Mouse (Mus musculus): Measurements from ENCODE around the gene Hsd11b1.
"Not testable (repeated sequence)": the region's sequence is repeated elsewhere in the genome, so short reads cannot be mapped to it uniquely, and the experiment has no call there.

The Hsd11b1 gene

DNA sequence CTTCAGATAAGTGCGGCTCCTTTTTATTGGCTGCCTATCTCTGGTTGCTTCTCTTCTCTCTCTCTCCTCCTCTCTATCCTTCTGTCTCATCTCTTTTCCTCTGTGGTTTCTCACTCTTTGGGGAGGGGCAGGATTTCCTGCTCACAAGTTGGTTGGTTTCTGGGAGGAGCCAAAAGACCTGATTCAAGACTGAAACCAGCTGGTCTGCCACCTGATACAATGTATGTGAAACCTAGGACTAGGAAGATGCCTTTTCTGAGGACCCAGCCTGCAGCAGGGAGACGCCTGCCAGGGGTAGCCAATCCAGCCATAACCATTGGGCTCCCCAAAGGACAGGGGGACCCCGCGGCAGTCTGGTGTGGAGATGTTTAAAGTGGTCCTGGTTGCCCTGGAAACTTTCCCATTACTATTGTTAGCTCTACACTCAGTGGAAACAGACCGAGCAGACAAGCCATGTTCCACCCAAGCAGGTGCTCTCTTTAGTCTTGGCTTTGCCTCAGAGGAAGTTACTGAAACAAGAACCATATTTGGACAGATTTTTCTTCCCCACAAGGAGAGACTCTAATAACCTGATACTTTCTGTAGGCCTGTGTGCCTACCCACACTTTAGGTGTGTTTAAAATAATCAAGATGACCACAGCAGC lies at the start of gene Hsd11b1:
Hsd11b1 (minus strand) TSS at position 121 of the 644 bp plus-strand sequence.
- no peak for DNase-seq (ENCODE audit: low spot score)

DNA sequence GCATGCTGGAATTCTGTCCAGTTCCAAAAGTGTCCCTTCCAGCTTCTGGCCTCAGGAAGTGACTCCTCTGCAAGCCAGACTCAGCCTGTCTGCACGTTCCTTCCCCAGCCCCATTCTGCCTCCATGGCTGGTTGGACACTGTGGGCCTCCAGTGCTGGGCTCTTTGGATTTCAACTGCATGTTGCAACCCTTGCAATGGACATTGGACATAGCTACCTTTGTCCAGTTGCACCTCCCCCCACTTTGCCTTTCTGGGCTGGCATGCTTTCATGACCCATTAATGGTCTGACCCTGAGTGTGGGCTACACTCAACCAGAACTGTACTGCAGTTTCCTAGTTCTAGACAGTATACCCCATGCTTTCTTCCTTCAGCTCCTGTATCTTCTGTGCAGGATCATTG lies 47.7 kb upstream of the Hsd11b1 start:
- DNase-seq (ENCODE audit: low spot score), result no peak

DNA sequence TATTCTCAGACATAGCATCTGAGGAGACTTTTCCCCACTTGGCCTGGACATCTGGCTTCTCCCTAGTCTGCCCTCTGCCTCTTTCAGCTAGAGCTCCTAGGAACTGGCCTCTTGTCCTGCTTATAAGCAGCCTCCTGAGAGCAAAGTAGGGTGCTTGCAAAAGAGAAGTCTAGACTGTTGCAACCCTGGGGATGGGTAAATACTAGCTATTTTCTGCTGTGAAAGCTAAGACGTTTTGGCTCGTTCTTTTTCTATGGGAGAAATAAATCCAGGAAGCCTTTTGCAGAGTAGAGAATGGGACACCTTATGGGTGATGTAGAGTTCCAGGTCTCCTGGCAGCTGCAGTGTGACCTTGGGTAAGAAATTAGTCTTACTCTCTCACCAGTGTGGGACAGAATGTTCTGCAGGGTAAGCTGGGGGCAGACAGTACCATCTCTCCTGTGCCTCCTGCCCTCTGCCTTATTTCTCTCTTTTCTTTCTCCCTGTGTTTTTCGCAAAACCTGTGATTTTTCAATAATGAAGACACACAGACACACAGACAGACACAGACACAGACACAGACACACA lies 46.7 kb upstream of the Hsd11b1 start:
- no peak for DNase-seq (ENCODE audit: low spot score)

DNA sequence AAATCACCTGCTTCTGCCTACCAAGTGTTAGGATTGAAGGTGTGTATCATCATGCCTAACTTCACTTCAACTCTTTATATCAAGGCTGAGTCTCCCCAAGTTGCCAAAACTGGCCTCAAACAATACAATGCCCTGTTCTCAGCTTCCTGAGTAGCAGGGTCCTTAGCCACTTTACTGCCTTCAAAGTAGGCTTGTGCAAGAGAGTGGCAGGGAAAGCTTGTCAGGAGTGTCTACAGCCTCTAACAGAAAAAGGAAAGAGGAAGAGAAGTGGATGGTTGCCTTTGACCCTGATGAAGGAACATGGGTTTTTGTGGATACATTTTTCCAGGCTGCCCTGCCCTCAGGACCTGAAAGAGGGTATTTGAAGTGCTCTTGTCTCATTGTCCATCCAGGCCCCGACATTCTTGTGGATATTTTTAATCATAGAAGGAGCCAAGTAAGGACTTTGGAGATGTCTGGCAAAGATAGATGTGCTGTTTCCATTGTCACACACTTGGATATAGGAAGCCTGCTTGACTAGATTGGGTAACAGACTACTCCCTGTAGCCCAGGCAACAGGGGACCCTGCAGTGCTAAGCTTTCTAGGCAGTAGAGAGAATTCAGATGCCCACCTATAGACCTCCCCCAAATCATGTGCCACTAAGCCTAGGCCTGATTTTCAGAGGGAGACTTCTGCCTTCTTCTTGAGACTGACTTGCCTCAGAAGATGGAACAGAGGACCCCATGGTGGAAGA lies 46.1 kb upstream of the Hsd11b1 start:
- no peak for DNase-seq (ENCODE audit: low spot score)

DNA sequence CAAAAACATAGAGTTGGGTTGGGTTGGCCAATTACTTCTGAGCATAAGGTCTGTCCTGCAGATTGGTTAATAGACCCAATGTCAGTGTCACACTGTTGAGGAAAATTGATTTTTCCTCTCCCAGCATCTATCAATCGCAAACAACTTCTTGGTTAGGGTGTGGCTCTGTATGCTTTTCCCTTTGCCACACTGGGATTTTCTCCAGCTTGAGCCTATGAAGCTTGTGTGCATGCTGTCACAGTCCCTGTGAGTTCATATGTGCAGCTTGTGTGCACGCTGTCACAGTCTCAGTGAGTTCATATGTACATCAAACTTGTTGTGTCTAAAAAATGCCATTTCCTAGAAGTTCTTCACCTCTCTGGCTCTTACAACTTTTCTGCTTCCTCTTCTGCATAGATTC lies 43.0 kb upstream of the Hsd11b1 start:
- DNase-seq (ENCODE audit: low spot score), result no peak

DNA sequence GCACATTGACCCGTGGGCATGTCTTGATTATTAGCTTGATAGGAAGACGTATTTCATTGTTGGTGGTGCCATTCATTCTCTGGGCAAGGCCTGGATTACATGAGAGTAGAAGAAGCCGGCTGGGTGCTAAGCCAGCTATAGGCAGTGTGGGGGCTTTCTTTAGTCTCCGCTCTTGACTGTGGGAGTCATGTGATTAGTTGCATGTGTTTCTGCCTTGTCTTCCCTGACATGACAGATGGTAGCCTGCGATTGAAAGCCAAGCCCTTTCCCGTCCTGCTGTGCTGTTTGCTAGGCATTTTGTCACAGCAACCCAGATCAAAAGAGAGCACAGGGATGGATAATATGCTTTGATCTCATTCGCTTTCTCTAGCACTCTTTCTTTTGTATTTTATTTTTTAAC lies 41.5 kb upstream of the Hsd11b1 start:
- DNase-seq (ENCODE audit: low spot score), result no peak

DNA sequence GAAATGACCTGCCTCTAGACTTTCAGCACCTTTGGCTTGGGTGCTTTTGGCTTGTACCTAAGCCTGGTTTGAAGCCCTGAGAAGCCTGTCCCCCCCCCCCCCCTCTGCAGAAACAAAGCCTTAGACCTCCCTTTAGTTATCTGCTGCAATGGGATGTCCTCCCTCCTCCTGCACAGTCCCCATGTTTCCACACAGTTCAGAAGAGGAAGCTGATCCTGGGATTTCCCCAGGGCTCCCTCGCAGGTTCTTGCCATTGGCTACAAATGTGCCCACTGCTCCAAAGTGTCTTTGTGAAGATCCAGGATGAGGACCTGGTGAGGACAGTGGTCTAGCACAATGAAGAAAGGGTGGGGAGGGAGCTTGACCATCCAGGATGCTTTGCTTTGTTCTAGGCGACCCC lies 39.2 kb upstream of the Hsd11b1 start:
- no peak for DNase-seq (ENCODE audit: low spot score)

DNA sequence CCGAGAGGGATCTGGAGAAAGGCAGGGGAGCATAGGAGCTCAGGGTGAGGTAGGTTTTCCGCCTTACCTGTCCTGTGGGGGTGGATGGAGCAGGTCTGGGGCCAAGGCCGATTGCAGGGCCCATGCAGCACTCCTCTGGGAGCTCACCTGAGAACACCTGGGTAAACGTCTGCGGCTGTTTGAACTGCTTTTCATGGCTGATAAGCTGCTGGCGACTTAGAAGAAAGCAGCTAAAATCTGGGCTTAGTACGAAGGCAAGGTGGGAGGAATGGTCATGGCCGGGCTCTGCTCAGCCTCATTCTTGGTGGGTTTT lies 38.2 kb upstream of the Hsd11b1 start:
- DNase-seq (ENCODE audit: low spot score), result no peak

DNA sequence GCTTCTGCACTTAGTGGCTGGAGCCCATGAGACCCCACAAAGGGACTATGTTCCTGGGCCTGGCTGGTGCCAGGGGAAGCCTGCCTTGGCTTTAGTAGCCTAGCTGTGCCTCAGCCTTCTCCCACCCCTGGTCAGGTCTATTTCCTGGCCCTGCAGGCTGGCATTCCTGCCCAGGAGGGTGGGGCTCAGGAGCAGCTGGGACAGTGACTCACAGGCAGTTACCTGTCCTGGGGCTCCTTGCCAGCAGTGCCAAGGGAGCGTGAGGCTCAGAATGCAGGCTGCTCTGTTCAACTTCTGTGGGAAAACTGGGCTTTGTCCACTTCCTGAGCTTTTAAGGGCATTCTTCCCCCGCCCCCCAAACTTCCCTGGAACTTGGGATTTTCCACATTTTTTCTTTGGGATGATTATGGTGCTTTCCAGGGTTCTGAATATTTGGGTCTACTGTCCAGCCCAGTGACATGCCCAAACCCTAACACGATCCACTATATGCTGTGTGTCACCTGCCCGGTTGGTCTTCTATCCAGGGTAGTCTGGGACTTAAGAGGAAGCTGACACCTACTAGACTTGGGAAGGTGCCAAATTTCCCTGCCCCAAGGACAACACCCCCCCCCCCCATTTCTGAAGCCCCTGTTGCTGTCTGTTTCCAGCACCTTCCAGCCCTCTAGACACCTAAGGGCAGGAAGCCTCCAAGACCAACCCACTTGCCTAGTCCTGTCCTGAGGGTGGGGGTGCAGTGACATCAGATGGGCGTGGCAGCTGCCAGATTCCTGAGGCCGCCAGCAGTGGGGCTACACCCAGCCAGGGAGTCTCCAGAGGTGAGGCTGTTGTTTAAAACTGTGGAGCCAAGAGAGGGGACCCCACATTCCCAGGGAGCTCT lies 37.6 kb upstream of the Hsd11b1 start:
- DNase-seq (ENCODE audit: low spot score), result no peak

DNA sequence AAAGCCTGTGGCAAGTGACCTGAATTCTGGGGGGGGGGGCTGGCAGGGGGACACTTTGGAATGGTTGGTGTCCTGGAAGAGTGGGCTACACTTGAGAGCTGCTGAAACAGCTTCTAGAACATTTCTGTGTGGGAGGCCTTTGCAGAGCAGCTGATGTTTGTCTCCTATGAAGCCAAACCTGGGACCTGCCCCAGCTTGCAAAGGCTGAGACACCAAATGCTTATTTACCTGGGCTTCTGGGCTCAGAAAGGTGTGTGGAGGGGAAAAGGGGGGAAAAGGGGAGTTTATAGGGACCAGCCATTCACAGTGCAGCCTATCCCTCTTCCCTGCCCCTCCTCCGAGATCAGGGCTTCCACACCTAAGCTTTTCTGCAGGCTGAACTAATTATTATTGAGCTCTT lies 36.1 kb upstream of the Hsd11b1 start:
- DNase-seq (ENCODE audit: low spot score), result no peak

DNA sequence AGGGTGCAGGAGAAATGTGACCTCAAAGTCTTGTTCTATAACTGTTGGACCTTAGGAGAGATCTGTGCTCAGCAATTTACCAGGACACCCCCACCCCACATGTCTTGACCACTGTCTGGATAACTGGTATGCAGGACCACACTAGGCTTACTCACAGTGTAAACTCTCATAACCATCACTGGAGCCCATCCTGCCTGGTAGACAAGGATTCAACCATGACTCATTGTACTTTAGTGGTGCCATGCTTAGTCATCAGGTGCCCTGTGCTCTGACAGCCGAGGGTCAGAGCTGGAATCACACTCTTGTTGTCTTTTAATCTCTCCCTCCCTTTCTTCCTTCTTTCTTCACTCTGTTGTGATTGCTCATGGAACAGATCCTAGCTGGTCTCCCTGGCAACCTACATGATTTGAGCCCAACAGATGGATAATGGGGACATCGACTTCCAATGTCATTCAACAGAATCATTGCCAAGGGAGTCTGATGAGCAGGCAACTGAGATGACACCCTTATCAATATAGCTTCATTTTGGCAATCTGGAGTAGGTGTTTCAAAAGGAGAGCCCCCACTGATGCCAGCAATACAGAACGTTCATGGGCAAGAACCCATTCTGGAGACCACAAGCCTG lies 34.4 kb upstream of the Hsd11b1 start:
- DNase-seq (ENCODE audit: low spot score), result no peak

DNA sequence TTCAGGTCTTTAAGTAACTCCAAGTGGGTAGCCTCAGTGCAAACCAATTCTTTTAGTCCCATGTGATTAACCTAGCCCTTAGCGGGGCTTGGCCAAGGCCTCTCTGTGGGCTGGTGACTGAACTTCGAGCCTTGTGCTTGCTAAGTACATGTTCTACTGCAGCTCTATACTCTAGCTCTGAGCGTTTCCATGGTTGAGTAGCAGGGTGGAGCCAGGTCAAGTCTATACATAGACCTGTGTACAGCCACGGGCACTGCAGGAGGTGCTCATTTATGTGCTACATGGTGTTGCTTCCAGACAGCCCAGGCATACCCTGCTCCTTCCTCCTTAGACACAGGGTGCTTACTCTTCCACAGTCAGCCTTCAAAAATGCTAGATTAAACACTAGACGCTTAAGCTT lies 32.0 kb upstream of the Hsd11b1 start:
- DNase-seq (ENCODE audit: low spot score), result no peak

DNA sequence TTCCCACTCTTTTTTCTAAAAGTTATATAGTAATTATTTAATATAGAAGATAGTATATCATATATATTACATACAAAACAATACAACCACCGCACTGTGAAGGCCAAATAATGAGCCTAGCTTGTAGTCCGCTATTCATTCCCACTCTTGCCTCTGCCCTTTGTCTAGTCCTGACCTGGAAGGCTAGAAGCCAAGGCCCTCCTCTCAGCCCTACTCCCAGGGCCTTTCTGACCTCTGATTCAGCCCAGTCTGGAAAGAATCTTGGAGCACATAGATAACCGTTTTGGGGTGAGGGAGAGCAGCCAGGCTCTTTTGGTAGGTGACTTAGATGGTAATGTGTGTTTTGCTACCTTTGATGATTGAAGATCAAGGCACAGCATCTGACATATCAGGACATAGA lies 30.1 kb upstream of the Hsd11b1 start:
- DNase-seq (ENCODE audit: low spot score), result no peak

DNA sequence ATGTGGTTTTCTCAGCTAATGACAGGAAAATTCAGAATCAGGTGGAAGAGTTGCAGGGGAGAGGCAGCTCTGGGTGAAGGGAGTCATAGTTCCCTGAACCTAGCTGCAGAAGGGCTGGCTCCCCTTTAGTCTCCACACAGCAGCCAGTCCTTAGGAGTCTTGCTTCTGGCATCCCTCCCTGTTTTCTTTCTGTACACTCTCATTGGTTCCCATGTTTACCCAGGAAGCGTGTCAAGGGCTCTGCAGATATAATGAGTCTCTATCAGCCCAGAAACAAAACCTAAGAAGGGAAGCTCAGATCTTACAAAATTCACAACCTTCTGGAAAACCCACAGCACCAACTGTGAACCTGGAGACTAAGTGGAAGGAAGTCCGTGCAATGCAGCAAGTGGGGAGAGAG lies 29.2 kb upstream of the Hsd11b1 start:
- no peak for DNase-seq (ENCODE audit: low spot score)

DNA sequence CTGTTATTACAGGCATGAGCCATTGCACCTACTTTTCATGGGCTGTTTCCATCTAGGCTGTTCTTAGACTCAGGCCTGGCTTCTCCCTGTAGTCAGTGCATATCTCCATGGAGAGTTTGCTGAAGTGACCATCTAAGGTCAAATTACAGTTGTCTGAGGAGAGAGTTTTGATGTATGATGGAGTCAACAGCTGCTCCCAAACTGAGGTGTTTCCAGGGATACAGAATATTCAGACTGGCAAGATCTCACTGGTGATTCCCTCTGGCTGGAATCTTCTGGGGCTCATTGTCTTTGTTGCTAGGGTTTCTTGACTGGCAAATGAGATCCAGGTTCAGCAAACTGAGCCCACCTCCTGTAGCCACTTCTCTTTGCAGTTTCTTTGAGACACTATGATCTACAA lies 26.8 kb upstream of the Hsd11b1 start:
- DNase-seq (ENCODE audit: low spot score), result no peak

DNA sequence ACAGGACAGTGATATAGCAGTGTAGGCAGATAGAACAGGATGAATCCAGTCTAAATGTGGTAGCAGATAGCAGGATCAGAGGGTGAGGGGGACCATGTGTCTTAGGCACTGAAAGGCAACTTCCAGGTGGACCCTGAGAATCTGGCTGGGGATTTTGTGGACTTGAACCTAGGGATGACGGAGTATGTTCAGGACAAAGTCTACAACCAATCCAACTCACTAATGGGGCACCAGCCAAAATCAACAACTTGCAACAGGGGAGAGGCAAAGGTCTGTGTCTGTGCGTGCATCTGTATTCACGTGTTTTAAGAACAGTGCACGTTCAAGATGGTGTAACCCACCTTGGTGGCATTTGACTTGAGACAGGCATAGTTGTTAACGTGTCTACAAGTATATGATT lies 26.0 kb upstream of the Hsd11b1 start:
- DNase-seq (ENCODE audit: low spot score), result no peak

DNA sequence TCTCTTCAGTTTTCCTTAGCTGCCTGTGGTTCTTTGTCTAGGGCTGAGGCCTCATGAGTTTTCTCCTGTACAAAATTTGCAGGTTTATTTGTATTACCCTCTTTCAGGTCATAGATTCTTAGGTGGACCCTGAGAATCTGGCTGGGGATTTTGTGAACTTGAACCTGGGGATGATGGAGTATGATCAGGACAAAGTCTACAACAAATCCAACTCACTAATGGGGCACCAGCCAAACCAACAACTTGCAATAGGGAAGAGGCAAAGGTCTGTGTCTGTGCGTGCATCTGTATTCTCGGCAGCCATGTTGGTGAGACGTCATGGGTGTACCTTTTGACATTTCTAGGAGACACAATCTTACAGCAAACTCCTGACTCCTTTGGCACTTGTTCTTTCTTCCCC lies 25.2 kb upstream of the Hsd11b1 start:
- no peak for DNase-seq (ENCODE audit: low spot score)

DNA sequence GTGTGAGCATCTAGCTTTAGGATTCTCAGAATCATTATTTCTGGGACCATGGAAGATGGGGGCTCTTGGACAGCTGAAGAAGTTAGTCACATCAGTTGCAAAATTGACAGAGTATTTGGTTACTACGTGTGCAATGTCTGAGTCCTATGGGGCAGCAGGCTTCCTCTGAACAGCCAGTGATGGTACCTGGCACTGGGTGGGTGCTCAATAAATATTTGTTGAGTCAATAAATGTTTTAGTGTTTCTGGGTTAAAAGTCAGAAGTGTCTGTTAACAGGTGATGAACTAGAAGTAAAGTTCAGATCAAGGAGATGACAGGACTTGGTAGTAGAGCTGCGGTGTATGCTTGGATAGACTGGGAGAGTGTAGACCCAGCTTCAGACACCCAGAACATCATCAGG lies 23.7 kb upstream of the Hsd11b1 start:
- no peak for DNase-seq (ENCODE audit: low spot score)

DNA sequence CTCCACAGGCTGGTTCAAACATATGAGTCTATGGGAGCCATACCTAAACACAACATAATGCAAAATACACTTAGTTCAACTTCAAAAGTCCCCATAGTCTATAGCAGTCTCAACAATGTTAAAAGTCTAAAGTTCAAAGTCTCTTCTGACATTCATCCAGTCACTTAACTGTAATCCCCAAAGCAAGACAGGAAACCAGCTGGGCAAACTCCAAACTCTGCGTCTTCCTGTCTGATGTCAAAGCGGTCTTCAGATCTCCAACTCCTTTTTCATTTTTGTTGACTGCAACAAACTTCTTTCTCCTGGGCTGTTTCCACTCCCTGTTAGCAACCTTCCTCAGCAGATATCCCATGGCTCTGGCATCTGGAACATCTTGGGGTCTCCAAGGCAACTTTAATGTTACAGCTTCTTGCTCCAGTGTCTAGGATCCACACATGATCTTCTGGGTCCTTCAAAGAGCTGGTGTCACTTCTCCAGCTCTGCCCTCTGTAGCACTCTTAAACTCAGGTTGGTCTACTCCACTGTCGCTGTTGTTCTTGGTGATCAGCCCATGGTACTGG lies 22.0 kb upstream of the Hsd11b1 start:
- not testable (repeated sequence) for DNase-seq (ENCODE audit: low spot score)

DNA sequence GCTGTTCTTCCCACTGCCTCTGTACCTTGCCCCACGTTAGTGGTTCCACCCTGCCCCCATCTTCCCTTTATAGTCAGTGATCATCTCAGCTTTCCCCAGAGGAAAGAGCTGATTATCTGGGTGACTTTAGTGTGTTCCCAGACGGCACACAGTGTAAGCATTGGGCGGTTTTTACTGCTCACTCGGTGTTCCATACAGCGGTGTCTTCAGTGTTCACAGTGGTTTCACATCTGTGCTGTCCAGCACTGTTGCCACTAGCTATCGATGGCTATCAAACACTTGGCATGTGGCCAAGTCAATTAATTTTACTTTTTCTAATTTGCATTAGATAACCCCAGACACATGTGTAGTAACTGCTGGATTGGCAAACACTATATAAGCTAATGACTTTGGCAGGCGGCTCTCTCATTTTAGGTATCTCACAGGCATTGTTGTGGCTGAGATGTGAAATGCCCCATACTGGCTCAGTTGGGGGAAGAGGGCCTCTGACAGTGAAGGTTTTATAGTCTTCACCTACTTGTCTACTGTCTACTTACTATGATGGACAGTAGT lies 20.4 kb upstream of the Hsd11b1 start:
- DNase-seq (ENCODE audit: low spot score), result no peak

DNA sequence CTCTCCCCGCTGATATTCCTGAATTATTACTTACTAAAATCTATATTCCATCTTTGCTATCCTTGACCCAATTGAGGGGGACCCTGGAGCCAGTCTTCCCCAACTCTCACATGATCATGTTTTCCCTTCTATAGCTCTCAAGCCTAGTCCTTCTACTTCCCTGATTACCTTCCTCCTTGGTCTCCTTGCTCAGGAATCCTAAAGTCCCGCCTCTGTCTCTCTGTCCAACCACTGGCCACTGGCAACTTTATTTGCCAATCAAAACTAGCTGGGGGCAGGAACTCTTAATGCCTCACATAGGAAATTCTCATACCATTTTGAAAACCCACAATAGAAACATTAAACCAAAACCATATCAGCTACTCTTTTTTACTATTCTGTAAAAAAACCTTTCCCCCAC lies 17.5 kb upstream of the Hsd11b1 start:
- DNase-seq (ENCODE audit: low spot score), result no peak

DNA sequence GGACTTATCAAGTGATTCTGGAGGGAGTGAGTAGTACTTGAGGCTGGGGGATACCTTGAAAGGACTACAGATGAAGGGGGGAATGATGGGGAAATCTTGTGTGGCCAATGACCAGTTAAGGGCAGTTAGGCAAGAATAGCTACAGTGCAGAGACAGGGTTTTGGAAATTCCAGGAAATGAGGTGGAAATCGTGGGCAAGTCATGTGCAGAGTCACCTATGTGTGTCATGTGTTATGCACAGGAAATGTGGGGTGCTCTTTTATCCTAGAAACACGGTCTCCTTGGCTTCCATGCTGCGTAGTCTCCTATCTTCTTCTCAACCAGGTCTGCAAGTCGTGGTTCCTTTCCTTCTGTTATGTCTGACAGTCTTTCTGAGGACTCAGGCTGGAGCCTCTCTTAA lies 15.6 kb upstream of the Hsd11b1 start:
- no peak for DNase-seq (ENCODE audit: low spot score)
